Mouse (Mus musculus) kidney, embryonic 15.5 days (tissue): ENCODE measurements around the gene Abca14. TPM values are rescaled to one million over a fixed set of nuclear protein-coding genes. Genes with fewer than 3 reads are reported as not detected.

Experiments
- polyA plus RNA-seq: library from polyadenylated mRNA; unstranded; fragments of >200 nt; fragmentation: Nextera tagmentation; extraction: Ambion mirVana; gene quantifications from 2 replicates; pipeline ENCODE4 v1.2.1, GENCODE M21; 2015

Abca14 gene
- polyA plus RNA-seq, 1 experiment from 2014 or later = 0.22 TPM

Other genes starting within 250 kb of the Abca14 start
- gene Dnah3, start 108.7 kb upstream of the Abca14 start, polyA plus RNA-seq = not detected in 2 replicates
- gene Tmem159, start 101.6 kb upstream of the Abca14 start, polyA plus RNA-seq = 32.5 and 48.2 TPM in 2 replicates
- gene Zp2, start 58.7 kb upstream of the Abca14 start, polyA plus RNA-seq = 0.17 and 0.19 TPM in 2 replicates
- 3.0 and 3.1 TPM in 2 replicates for gene Anks4b, start 30.1 kb upstream of the Abca14 start, polyA plus RNA-seq
- 72.5 and 76.1 TPM in 2 replicates for gene Crym, start 1.9 kb upstream of the Abca14 start, polyA plus RNA-seq
- not detected in 2 replicates for gene Abca15, start 124.7 kb downstream of the Abca14 start, polyA plus RNA-seq
- not detected in 2 replicates for gene Abca16, start 205.7 kb downstream of the Abca14 start, polyA plus RNA-seq